Mouse (Mus musculus): ENCODE measurements around the gene Med21. TPM values are rescaled to one million over a fixed set of nuclear protein-coding genes. Genes with fewer than 3 reads are reported as not detected.

Med21 gene
- polyA plus RNA-seq, 1 experiment = 41.1 TPM

- DNase-seq (ENCODE audit: low read depth) = no peak
These were observed 2.0 kb upstream of the Med21 start for GRCm38 (mm10) chr6:146640068-146640965.

- no peak for DNase-seq (ENCODE audit: low read depth)
These were observed 1.4 kb upstream of the Med21 start for GRCm38 (mm10) chr6:146640991-146641390.

DNA sequence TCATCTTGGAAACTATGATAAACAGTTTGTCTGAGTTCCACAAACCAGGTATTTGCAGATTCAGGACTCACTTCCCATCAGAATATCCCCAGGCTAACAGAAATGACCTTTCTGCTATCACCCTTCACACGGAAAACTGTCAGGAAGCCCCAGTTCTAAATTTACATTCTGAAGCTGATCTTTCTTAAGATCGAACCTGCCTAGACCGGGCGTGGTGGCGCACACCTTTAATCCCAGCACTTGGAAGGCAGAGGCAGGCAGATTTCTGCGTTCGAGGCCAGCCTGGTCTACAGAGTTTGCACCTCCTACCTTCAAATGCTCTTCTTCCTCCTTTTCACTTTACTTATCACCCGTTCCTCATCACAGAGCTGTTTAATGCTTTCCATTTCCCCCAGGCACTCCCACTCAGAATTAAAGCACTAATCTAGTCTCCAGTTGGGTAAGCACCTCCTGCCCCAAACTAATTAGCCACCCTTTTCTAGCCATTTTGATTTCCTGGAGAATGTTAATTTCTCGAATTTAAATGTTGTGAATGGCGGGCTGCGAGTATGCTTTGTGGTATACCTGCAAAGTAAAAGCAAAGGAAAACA, 631 bp upstream of the Med21 start:
- DNase-seq (ENCODE audit: low read depth) = no peak

DNA sequence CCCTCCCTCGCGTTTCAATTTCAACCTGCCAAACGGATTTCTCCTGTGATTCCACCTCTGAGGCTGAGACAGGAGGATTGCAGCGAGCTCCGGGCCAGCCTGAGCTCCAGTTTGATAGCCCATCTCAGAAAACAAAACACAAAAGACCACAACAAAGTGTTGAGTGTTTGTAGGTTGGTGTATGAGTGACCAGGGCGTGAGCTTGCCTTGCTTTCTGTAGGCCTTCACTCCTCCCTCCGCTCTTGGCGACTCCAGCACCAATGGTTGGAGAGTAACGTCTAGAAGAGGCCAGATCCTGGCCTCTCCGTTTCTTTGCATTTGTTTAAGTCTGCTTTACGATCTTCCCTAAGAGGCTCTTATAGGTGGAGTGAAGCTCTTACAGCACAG, 830 bp downstream of the Med21 start:
- DNase-seq (ENCODE audit: low read depth) = no peak

DNA sequence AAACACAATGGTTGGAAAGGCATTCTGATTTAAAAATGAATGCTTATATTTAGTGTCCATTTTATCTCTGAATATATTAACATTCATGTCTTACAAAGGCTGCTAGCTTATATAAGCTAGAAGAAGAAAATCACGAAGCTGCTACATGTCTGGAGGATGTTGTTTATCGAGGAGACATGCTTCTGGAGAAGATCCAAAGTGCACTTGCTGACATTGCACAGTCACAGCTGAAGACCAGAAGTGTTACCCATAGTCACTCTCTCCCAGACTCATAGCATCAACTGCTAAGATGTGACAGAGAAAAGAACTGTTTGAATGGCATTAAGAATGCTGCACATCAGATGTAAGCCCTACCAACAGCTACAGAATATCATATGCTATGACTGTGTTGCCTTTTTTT, 7.7 kb downstream of the Med21 start:
- no peak for DNase-seq (ENCODE audit: low read depth)

DNA sequence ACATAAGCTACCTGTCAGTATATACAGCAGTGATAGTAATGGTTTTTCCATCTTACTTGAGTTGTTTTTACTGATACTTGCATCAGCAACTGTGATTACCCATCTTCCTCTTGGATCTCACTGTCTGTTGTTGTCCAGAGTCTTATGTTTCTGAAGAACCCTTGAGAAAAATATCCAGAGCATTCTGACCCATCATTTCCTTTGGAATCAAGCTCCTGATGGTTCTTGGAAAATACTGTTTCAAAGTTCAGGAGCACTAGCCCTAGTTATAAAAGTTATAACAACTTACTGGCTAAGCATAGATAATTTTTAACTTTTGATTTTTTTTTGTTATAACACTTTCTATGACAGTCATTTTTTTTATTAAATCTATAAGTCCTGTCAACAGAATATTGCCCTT, 9.1 kb downstream of the Med21 start:
- no peak for DNase-seq (ENCODE audit: low read depth)

DNA sequence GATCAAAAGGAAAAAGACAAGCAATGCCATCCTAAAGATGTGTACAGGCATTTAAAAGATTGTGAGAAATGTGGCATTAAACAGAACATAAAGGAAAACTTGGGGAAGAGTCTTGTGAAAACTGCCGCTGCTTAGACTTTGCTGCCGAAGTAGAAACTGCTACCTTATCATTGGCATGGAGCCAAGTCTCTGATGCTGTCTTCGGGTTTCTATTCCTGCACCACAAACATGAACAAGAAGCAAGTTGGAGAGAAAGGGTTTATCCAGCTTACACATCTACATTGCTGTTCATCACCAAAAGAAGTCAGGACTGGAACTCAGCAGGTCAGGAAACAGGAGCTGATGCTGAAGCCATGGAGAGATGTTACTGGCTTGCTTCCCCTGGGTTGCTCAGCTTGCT, 10.8 kb downstream of the Med21 start:
- DNase-seq (ENCODE audit: low read depth) = no peak

GRCm38 (mm10) chr6:146660591-146660990, 18.2 kb downstream of the Med21 start:
- no peak for DNase-seq (ENCODE audit: low read depth)

GRCm38 (mm10) chr6:146661655-146662054, 19.3 kb downstream of the Med21 start:
- DNase-seq (ENCODE audit: low read depth) = no peak

GRCm38 (mm10) chr6:146662679-146663078, 20.3 kb downstream of the Med21 start:
- DNase-seq (ENCODE audit: low read depth) = no peak

GRCm38 (mm10) chr6:146664116-146664515, 21.8 kb downstream of the Med21 start:
- no peak for DNase-seq (ENCODE audit: low read depth)

DNA sequence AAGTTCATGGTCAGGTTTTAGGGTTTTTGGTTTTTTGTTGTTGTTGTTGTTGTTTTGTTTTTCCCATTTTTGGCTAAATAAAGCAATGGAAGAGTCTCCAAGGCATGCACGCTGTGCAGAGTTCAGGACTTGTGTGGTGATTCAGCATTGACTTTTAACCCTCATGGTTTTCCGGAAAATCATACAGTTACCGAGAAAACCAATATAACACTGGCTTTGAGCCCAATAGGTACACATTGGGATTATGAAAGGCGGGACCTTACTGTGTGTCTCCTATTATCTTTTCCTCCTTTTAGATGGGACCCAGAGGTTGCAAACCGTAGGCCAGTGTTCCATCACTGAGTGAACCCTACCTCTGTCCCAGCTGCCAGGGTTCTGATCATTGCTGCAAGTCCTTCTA, 22.6 kb downstream of the Med21 start:
- no peak for DNase-seq (ENCODE audit: low read depth)

DNA sequence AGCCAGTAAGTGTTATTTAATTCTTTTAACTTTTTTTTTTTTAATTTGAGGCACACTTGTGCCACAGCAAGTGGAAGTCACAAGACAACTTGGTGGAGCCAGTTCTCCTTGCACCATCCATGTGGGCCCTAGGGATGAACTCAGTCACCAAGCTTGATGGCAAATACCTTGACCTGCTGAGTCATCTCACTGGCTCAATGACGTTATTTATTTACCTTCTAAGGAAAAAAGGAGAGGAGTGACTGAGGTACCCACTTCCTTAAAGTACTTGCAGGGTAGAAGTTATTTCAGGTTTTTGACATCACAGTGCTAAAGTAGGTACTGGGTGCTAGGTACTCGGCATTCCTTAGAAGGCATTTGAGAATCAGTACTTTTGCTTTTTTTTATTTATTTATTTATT, 23.1 kb downstream of the Med21 start:
- DNase-seq (ENCODE audit: low read depth) = no peak

GRCm38 (mm10) chr6:146666811-146667210, 24.5 kb downstream of the Med21 start:
- no peak for DNase-seq (ENCODE audit: low read depth)

DNA sequence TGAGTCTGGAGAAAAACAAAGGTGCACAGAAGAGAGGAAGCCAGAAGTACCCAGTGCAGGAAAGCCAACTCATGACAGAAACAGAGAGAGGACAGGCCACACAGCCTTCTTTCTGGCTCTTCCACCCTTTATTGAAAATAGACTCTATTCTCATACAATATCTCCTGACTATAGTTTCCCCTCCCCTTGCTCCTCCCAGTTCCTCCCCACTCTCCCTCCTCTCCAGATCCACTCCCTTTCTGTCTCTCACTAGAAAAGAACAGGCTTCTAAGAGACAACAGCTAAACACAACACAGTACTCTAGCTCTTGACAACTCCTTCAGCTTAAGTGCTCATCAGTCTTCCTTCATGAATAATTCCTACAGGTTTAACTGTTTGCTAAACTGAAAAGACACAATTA, 26.3 kb downstream of the Med21 start:
- DNase-seq (ENCODE audit: low read depth) = no peak

DNA sequence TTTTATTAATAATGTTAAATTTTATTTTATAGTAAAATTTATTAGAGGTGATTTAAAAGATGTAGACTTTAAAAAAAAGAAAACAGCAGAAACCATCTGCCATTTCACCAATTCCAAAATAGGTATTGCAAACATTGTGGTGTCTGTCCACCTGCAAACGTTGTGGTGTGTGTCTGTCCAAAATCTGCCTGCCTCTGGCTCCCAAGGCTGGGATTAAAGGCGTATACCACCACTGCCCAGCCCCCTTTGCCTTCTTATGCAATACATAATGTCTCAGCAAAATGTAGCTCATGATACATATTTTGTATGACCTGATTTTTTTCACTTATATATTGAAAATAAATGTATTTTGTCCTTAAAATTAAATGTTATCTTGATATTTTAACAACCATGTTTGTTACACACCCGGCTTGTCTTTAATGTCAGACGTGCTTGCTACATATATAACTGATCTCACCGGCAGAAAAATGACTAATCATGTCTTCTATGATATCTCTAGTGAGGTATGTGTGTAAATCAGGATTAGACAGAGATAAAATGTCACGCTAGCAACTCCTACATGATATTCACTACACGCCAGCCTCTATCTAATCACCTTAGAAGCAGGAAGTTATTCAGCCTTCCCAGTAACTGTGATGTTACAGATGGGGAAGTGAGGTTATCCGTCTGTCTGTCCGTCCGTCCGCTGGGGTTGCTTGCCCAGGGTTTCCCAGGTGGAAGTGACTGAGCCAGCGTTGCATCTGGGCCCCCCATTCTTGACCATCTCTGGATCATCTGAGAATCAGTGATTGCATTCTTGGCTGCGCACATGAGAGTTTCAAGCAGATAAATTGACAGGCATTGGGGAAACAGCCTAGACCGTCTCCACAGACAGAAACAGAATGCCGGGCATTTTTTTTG, 28.9 kb downstream of the Med21 start:
- DNase-seq (ENCODE audit: low read depth) = no peak

- DNase-seq (ENCODE audit: low read depth) = no peak
These were observed 29.8 kb downstream of the Med21 start for GRCm38 (mm10) chr6:146672106-146672505.

DNA sequence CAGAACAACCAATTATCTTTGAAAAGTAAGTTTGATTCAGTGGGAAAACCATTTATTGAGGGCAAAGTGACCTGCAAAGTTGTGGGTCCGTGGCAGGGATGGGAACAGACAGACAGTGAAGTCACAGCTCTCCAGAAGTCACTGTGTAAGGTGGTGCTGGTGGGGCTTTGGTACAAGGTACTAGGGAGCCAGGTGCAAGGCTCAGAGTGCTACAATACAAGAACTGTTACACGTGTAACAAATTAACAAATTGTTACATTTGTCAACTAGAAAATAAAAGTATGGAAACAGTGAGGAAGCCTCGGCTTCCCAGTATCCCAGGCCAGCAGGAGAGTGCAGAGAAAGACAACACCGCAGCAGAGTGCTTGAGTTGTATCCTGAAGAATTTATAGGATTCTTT, 31.3 kb downstream of the Med21 start:
- no peak for DNase-seq (ENCODE audit: low read depth)

GRCm38 (mm10) chr6:146674420-146674819, 32.1 kb downstream of the Med21 start:
- DNase-seq (ENCODE audit: low read depth) = no peak

GRCm38 (mm10) chr6:146674881-146675536, 32.7 kb downstream of the Med21 start:
- DNase-seq (ENCODE audit: low read depth) = no peak

DNA sequence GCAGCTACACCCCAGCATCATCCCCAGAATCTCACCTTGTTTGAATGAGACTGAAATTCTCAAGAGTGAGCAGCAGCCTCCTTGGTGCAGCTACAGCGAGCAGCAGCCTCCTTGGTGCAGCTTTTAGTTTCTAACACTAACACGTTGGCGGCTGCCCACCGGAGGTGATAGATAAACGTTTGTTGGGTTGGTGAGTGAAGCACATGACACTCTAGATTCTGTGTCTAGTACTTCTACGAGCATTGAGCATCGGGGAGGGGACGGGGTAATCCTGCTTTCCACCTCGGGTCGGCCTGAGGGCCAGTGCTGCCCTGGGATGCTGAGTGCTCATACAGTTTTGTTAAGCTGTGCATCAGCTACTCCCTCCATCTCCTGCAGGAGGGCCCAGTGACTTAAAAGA, 34.6 kb downstream of the Med21 start:
- DNase-seq (ENCODE audit: low read depth) = no peak
